Mouse (Mus musculus): Measurements from ENCODE around the gene Os9.
"Not testable (repeated sequence)": the region's sequence is repeated elsewhere in the genome, so short reads cannot be mapped to it uniquely, and the experiment has no call there.

The Os9 gene

DNA sequence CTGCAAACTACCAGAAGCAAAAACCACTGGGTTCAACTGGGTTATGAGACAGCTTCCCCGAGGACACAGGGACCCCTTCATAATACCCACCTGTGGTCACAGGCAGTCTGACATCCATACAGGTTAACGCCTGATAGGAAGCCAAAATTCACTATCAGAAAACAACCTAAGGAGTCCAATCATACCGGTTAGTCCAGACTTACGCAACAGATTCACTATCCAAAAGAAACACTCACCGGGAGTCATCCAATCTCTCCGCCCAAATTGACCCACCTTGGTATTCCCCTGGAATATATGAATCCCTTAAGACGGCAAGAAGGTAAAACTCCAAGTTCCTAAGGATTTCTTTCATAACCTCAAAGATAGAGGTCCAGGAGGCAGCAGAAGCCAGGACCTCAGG, 23.6 kb upstream of the Os9 start:
- DNase-seq, result no peak

GRCm38 (mm10) chr10:127143228-127143627, 22.3 kb upstream of the Os9 start:
- DNase-seq, result no peak

- no peak for DNase-seq
These were observed 20.6 kb upstream of the Os9 start for GRCm38 (mm10) chr10:127141500-127141899.

- no peak for DNase-seq
These were observed 20.0 kb upstream of the Os9 start for GRCm38 (mm10) chr10:127140971-127141370.

DNA sequence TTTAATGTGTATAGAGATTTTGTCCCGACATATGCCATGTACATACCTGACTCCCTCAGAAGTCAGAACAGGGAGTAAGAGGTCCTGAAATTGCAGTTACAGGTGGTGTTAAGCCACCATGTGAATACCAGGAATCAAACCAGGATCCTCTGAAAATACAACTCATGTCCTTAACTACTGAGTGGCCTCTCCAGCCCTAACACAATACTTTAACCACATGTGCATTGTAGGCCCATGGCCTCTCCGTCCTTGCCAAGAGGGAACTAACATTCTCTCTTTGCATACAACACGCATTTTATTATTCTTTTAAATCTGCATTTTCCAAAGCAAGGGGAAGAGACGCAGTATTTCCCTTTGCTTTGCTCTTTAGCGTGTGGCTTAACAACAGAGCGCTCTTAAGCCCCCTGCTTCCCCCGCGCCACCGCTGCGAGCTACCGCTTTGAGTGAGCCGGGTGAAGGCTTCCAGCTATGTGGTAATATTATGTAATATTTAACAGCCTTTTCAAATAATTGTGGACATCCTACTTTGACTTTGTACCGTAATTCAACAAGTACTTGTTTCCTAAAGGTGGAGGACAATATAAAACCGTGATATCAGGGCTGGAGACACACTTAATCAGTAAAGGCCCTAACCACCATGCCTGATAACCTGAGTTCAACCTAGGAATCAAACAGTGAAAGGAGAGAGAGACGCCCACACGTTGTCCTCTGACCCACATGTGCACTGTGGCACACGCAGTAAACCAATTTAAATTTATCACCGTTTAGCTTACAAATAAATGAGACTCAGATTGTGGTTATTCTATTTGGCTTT, 17.6 kb upstream of the Os9 start:
- DNase-seq, result peak; percentile 53

GRCm38 (mm10) chr10:127137896-127138295, 17.0 kb upstream of the Os9 start:
- DNase-seq, result no peak

GRCm38 (mm10) chr10:127136510-127136909, 15.6 kb upstream of the Os9 start:
- DNase-seq, result no peak

- DNase-seq, result no peak
These were observed 14.3 kb upstream of the Os9 start for GRCm38 (mm10) chr10:127135118-127135836.

DNA sequence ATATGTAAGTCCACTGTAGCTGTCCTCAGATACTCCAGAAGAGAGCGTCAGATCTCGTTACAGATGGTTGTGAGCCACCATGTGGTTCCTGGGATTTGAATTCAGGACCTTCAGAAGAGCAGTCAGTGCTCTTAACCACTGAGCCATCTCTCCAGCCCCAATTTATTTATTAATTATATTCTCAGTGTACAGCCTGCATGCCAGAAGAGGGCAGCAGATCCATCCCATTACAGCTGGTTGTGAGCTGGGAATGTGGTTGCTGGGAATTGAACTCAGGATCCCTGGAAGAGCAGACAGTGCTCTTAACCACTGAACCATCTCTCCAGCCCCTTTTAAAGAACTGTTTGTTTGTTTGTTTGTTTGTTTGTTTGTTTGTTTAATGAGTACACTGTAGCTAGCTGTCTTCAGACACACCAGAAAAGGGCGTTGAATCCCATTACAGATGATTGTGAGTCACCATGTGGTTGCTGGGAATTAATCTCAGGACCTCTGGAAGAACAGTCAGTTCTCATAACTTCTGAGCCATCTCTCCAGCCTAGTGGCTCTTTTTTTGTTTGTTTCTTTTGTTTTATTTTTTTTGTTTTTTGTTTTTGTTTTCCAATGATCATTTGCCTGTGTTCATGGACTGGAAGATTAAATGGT, 13.6 kb upstream of the Os9 start:
- not testable (repeated sequence) for DNase-seq

DNA sequence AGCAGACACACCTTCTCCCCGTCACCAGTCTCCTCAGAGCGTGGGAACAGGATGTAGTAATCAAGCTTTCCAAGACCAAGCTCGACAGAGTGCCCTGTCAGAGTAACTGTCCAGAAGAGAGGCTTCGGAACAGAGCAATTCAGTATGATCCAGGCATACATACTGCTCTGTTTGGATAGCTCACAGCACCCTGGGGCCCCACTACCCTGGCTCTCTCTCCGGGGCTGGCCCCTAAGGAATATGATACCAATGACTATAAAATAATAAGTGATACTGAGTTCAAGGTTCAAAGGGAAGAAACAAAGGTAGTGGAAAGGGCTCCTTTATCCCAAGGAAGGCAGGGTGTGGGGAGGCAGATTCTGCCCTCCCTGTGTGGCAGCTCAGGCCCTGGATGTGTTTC, 11.5 kb upstream of the Os9 start:
- DNase-seq, result no peak

GRCm38 (mm10) chr10:127129431-127129830, 8.5 kb upstream of the Os9 start:
- DNase-seq, result no peak

GRCm38 (mm10) chr10:127127711-127128279, 6.9 kb upstream of the Os9 start:
- DNase-seq, result no peak

GRCm38 (mm10) chr10:127126579-127126978, 5.6 kb upstream of the Os9 start:
- no peak for DNase-seq

GRCm38 (mm10) chr10:127125210-127126001, 4.5 kb upstream of the Os9 start:
- peak; percentile 67 for DNase-seq

DNA sequence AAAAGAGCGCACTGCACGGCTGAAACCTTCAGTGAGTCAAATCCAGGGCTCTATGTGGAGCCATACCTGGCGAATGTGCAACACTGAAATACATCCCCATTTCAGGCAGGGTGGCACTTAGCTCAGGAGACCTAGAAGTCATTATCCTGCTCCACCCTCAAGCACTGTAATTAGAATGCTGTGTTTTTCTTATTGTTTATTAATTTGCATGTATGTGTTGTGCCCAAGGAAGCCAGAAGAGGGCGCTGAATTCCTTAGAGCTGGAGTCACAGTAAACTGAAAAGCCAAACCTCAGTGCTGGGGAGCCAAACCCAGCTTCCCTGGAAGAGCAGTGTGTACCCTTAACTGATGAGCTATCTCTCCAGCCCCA, 2.5 kb upstream of the Os9 start:
- DNase-seq, result peak; percentile 84

GRCm38 (mm10) chr10:127122784-127123435, 2.0 kb upstream of the Os9 start:
- no peak for DNase-seq

GRCm38 (mm10) chr10:127122018-127122417, 1.1 kb upstream of the Os9 start:
- no peak for DNase-seq

DNA sequence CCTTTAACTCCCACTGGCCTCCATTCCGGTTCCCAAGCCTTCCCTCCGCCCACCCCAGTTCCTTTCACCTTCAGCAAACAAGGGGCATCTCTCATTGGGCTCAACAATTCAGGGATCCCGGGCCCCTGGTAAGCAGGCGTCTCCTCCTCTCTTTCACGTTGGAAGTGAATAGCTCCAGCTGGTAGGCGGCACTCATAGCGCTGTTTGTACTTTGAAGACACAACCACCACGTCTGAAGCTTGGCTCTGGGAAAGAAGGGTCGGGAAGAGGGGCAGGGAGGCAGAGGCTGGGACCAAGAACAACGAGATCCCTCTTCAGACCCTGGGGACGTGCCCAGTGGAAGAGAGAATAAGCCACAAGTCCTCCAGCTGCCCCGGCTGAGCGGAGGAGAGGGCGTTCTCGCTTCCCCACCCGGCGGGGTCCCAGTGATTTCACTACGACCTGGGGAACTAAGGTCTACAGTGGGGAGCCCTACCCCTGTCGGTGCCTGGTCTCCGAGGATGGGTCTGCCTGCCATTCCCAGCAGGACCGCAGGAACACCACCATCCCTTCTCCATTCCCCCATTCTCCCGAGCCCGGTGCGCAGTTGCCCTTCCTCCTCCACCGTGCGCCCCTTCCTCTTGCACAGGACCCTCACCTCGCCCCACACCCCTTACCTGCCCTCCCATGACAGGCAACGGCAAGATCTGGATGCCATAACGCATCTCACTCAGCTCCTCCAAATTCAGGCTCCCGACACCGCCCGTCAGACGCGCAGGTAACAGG, 448 bp downstream of the Os9 start:
- no peak for DNase-seq

DNA sequence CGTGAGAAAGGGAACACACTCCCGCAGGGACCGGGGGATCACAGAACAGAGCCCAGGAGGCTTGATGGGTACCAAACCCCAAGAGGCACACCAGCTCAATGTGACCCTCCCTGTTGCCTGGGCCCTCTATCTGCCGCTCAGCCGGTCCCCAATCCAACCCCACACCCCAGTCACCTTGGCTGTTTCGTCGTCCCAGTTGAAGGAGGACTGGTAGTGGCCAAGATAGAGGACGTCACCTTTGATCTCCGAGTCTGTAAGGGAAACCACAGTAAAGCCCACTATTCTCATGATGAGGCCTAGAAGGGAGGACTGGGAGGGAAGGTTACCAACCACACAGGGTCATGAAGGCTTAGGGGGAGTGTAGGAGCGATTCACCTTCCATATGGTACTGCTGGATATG, 1.7 kb downstream of the Os9 start:
- no peak for DNase-seq

GRCm38 (mm10) chr10:127118470-127118869, 2.5 kb downstream of the Os9 start:
- DNase-seq, result no peak

GRCm38 (mm10) chr10:127115068-127115467, 5.9 kb downstream of the Os9 start:
- DNase-seq, result no peak
